Mouse (Mus musculus): Measurements from ENCODE around the gene Oca2. TPM values are rescaled to one million over a fixed set of nuclear protein-coding genes. Genes with fewer than 3 reads are reported as not detected.

Oca2 gene
- not detected in 2 replicates for polyA plus RNA-seq (2016; fragmentation: Nextera tagmentation; extraction: Ambion mirVana)

- H3K4me1 ChIP-seq, result no peaks in the 10 kb centered on the region
- H3K9me3 ChIP-seq (replicated peaks), result no peaks in the 10 kb centered on the region
- no peak within 1 kb of the TSS for H3K27ac ChIP-seq
- WGBS, result 50% methylated on average over 3 of the region's 3 CpGs
- no peak for DNase-seq (ENCODE audit: low spot score)
- no peaks in the 10 kb centered on the region for H3K36me3 ChIP-seq
- H3K4me3 ChIP-seq, result no peak within 1 kb of the TSS
- H3K27me3 ChIP-seq (ENCODE audit: low read depth, poor library complexity, severe bottlenecking), result no peaks in the 10 kb centered on the region
Measured at GRCm38 (mm10) chr7:56239543-56239942, at the start of gene Oca2. Gene Oca2 (plus strand): TSS chr7:56239760.

- peaks cover 66% of the 10 kb centered on the region for H3K36me3 ChIP-seq
- WGBS, result 95% methylated on average over 6 of the region's 6 CpGs
- H3K27me3 ChIP-seq (ENCODE audit: low read depth, poor library complexity, severe bottlenecking), result no peaks in the 10 kb centered on the region
- H3K27ac ChIP-seq, result no peak overlapping the region
- no peaks in the 10 kb centered on the region for H3K4me1 ChIP-seq
- H3K4me3 ChIP-seq, result no peak overlapping the region
- DNase-seq (ENCODE audit: low spot score), result no peak
- no peaks in the 10 kb centered on the region for H3K9me3 ChIP-seq (replicated peaks)
Measured at GRCm38 (mm10) chr7:56191041-56191440, 48.5 kb upstream of the Oca2 start.

- no peaks in the 10 kb centered on the region for H3K9me3 ChIP-seq (replicated peaks)
- no peak overlapping the region for H3K4me3 ChIP-seq
- no peak overlapping the region for H3K27ac ChIP-seq
- H3K36me3 ChIP-seq, result peaks cover 69% of the 10 kb centered on the region
- H3K4me1 ChIP-seq, result no peaks in the 10 kb centered on the region
- no peak for DNase-seq (ENCODE audit: low spot score)
- WGBS, result 75% methylated on average over 4 of the region's 4 CpGs
- no peaks in the 10 kb centered on the region for H3K27me3 ChIP-seq (ENCODE audit: low read depth, poor library complexity, severe bottlenecking)
Measured at GRCm38 (mm10) chr7:56191661-56192060, 47.9 kb upstream of the Oca2 start.

GRCm38 (mm10) chr7:56201483-56202218, 37.9 kb upstream of the Oca2 start:
- no peak for DNase-seq (ENCODE audit: low spot score)
- Histone ChIP-seq H3K9me3 (replicated peaks) (no peaks in the 10 kb centered on the region), H3K4me1 (no peaks in the 10 kb centered on the region), H3K27ac (no peak overlapping the region), H3K4me3 (no peak overlapping the region), H3K36me3 (peaks cover 84% of the 10 kb centered on the region), H3K27me3 (ENCODE audit: low read depth, poor library complexity, severe bottlenecking) (no peaks in the 10 kb centered on the region)
- 97% methylated on average over 10 of the region's 10 CpGs for WGBS

GRCm38 (mm10) chr7:56202843-56203242, 36.7 kb upstream of the Oca2 start:
- Histone ChIP-seq H3K36me3 (peaks cover 79% of the 10 kb centered on the region), H3K27me3 (ENCODE audit: low read depth, poor library complexity, severe bottlenecking) (no peaks in the 10 kb centered on the region), H3K4me1 (no peaks in the 10 kb centered on the region), H3K27ac (no peak overlapping the region), H3K4me3 (no peak overlapping the region), H3K9me3 (replicated peaks) (no peaks in the 10 kb centered on the region)
- DNase-seq (ENCODE audit: low spot score), result no peak
- WGBS, result 94% methylated on average over 3 of the region's 3 CpGs

GRCm38 (mm10) chr7:56203286-56203685, 36.3 kb upstream of the Oca2 start:
- Histone ChIP-seq H3K4me1 (no peaks in the 10 kb centered on the region), H3K4me3 (no peak overlapping the region), H3K27me3 (ENCODE audit: low read depth, poor library complexity, severe bottlenecking) (no peaks in the 10 kb centered on the region), H3K9me3 (replicated peaks) (no peaks in the 10 kb centered on the region), H3K27ac (no peak overlapping the region), H3K36me3 (peaks cover 78% of the 10 kb centered on the region)
- WGBS, result 90% methylated on average over 2 of the region's 2 CpGs
- DNase-seq (ENCODE audit: low spot score), result no peak

- H3K27ac ChIP-seq, result no peak overlapping the region
- H3K9me3 ChIP-seq (replicated peaks), result no peaks in the 10 kb centered on the region
- WGBS, result 85% methylated on average over 3 of the region's 3 CpGs
- no peaks in the 10 kb centered on the region for H3K4me1 ChIP-seq
- no peak for DNase-seq (ENCODE audit: low spot score)
- H3K36me3 ChIP-seq, result peaks cover 80% of the 10 kb centered on the region
- no peaks in the 10 kb centered on the region for H3K27me3 ChIP-seq (ENCODE audit: low read depth, poor library complexity, severe bottlenecking)
- no peak overlapping the region for H3K4me3 ChIP-seq
Measured at GRCm38 (mm10) chr7:56204877-56205276, 34.7 kb upstream of the Oca2 start.

GRCm38 (mm10) chr7:56220811-56221210, 18.7 kb upstream of the Oca2 start:
- Histone ChIP-seq H3K9me3 (replicated peaks) (no peaks in the 10 kb centered on the region), H3K27ac (no peak overlapping the region), H3K4me3 (no peak overlapping the region), H3K36me3 (peaks cover 81% of the 10 kb centered on the region), H3K27me3 (ENCODE audit: low read depth, poor library complexity, severe bottlenecking) (no peaks in the 10 kb centered on the region), H3K4me1 (no peaks in the 10 kb centered on the region)
- WGBS, result 93% methylated on average over 6 of the region's 6 CpGs
- no peak for DNase-seq (ENCODE audit: low spot score)

GRCm38 (mm10) chr7:56235794-56236423, 3.7 kb upstream of the Oca2 start:
- no peaks in the 10 kb centered on the region for H3K9me3 ChIP-seq (replicated peaks)
- no peak overlapping the region for H3K4me3 ChIP-seq
- DNase-seq (ENCODE audit: low spot score), result no peak
- H3K36me3 ChIP-seq, result peaks cover 18% of the 10 kb centered on the region
- no peaks in the 10 kb centered on the region for H3K4me1 ChIP-seq
- 68% methylated on average over 5 of the region's 5 CpGs for WGBS
- no peak overlapping the region for H3K27ac ChIP-seq
- no peaks in the 10 kb centered on the region for H3K27me3 ChIP-seq (ENCODE audit: low read depth, poor library complexity, severe bottlenecking)

- no peak for DNase-seq (ENCODE audit: low spot score)
- Histone ChIP-seq H3K4me3 (no peak overlapping the region), H3K36me3 (peaks cover 14% of the 10 kb centered on the region; the same call in 1 of the 2 replicates), H3K9me3 (replicated peaks) (no peaks in the 10 kb centered on the region), H3K27ac (no peak overlapping the region), H3K4me1 (no peaks in the 10 kb centered on the region), H3K27me3 (ENCODE audit: low read depth, poor library complexity, severe bottlenecking) (no peaks in the 10 kb centered on the region)
- 88% methylated on average over 3 of the region's 3 CpGs for WGBS
Measured at GRCm38 (mm10) chr7:56236617-56237016, 2.9 kb upstream of the Oca2 start.

- Histone ChIP-seq H3K9me3 (replicated peaks) (no peaks in the 10 kb centered on the region), H3K4me1 (0 out of 2 replicates have a peak, but pooled peaks cover 5% of the 10 kb centered on the region), H3K4me3 (no peak overlapping the region), H3K27me3 (ENCODE audit: low read depth, poor library complexity, severe bottlenecking) (no peaks in the 10 kb centered on the region), H3K36me3 (no peaks in the 10 kb centered on the region), H3K27ac (no peak overlapping the region)
- no peak for DNase-seq (ENCODE audit: low spot score)
- 84% methylated on average over 10 of the region's 10 CpGs for WGBS
Measured at GRCm38 (mm10) chr7:56254568-56254967, 15.0 kb downstream of the Oca2 start.

GRCm38 (mm10) chr7:56257875-56258441, 18.4 kb downstream of the Oca2 start:
- Histone ChIP-seq H3K4me1 (0 out of 2 replicates have a peak, but pooled peaks cover 5% of the 10 kb centered on the region), H3K27me3 (ENCODE audit: low read depth, poor library complexity, severe bottlenecking) (no peaks in the 10 kb centered on the region), H3K36me3 (no peaks in the 10 kb centered on the region), H3K27ac (no peak overlapping the region), H3K9me3 (replicated peaks) (no peaks in the 10 kb centered on the region), H3K4me3 (no peak overlapping the region)
- WGBS, result 67% methylated on average over 3 of the region's 3 CpGs
- DNase-seq (ENCODE audit: low spot score), result no peak

GRCm38 (mm10) chr7:56277506-56277905, 37.9 kb downstream of the Oca2 start:
- no peak for DNase-seq (ENCODE audit: low spot score)
- Histone ChIP-seq H3K4me1 (no peaks in the 10 kb centered on the region), H3K27ac (no peak overlapping the region), H3K4me3 (no peak overlapping the region), H3K9me3 (replicated peaks) (no peaks in the 10 kb centered on the region), H3K36me3 (no peaks in the 10 kb centered on the region), H3K27me3 (ENCODE audit: low read depth, poor library complexity, severe bottlenecking) (no peaks in the 10 kb centered on the region)
- 92% methylated on average over 2 of the region's 2 CpGs for WGBS
